Mouse (Mus musculus) heart, postnatal 0 days (tissue): Measurements from ENCODE around the gene Qrich1. TPM values are rescaled to one million over a fixed set of nuclear protein-coding genes. Genes with fewer than 3 reads are reported as not detected.

ENCODE experiments used
- ATAC-seq: fragments of 200-750 bp; cut with Nextera tagmentation; 2 replicates; pipeline ENCODE4 v1.8.0; 2017; ENCODE audit warnings: low read depth, moderate number of reproducible peaks, moderate library complexity; ENCODE audit not compliant: insufficient read depth
- DNase-seq: peaks from one replicate; pipeline ENCODE4 v3.0.0-alpha.2; 2016; ENCODE audit warnings: low spot score
- H3K27ac ChIP-seq: fragments of 300-500 bp; sonication (generic); 2 replicates; pipeline ENCODE4 v1.5.1; 2014; ENCODE audit warnings: low read depth, mild to moderate bottlenecking
- H3K27me3 ChIP-seq: fragments of 300-500 bp; sonication (generic); 2 replicates; pipeline ENCODE4 v1.6.1; 2014; ENCODE audit warnings: low read length, mixed read lengths; ENCODE audit not compliant: control insufficient read depth, insufficient read depth
- H3K36me3 ChIP-seq: fragments of 300-500 bp; sonication (generic); replicated peaks from 2 replicates; pipeline ENCODE4 v1.6.1; 2014; ENCODE audit warnings: low read length, mixed read lengths; ENCODE audit not compliant: control insufficient read depth, insufficient read depth
- H3K4me1 ChIP-seq: fragments of 300-500 bp; sonication (generic); 2 replicates; pipeline ENCODE4 v1.6.1; 2014; ENCODE audit warnings: antibody characterized with exemption; ENCODE audit not compliant: control insufficient read depth, insufficient read depth
- H3K4me2 ChIP-seq: fragments of 300-500 bp; sonication (generic); 2 replicates; pipeline ENCODE4 v1.6.1; 2014; ENCODE audit warnings: low read depth, mild to moderate bottlenecking, low read length, moderate library complexity
- H3K4me3 ChIP-seq: fragments of 300-500 bp; sonication (generic); 2 replicates; pipeline ENCODE4 v1.5.1; 2014; ENCODE audit warnings: low read depth, low read length
- H3K9ac ChIP-seq: fragments of 300-500 bp; sonication (generic); replicated peaks from 2 replicates; pipeline ENCODE4 v1.6.1; 2014; ENCODE audit warnings: low read depth, low read length, mixed read lengths
- H3K9me3 ChIP-seq: fragments of 300-500 bp; sonication (generic); replicated peaks from 2 replicates; pipeline ENCODE4 v1.6.1; 2016; ENCODE audit warnings: low read length; ENCODE audit not compliant: control insufficient read depth
- CTCF ChIP-seq: IDR thresholded peaks from 2 replicates; pipeline ENCODE4 v1.5.1; 2016; ENCODE audit warnings: antibody characterized with exemption, control low read depth, low read depth
- EP300 ChIP-seq: IDR thresholded peaks from 2 replicates; pipeline ENCODE4 v1.6.1; 2016; ENCODE audit warnings: antibody characterized with exemption, low read depth
- WGBS: fragments of 180-500 bp; shearing (Covaris S2); extraction: QIAGEN DNeasy Blood & Tissue Kit; methylation state at CpG from one replicate; pipeline ENCODE4 v1.1.7; 2014; 5-methylcytosine and 5-hydroxymethylcytosine counted together
- polyA plus RNA-seq: library from polyadenylated mRNA; unstranded; fragments of >200 nt; fragmentation: Nextera tagmentation; extraction: Ambion mirVana; gene quantifications from 2 replicates; pipeline ENCODE4 v1.2.1, GENCODE M21; 2015
- total RNA-seq: library from RNA; depleted of rRNA; stranded (reverse); fragments of >200 nt; gene quantifications from 2 replicates; pipeline ENCODE4 v1.2.3, GENCODE M21; 2014; ENCODE audit warnings: low replicate concordance

Qrich1 gene
- total and polyA plus RNA-seq, 2 experiments from 2014 or later: 55.4 to 154 TPM

DNA sequence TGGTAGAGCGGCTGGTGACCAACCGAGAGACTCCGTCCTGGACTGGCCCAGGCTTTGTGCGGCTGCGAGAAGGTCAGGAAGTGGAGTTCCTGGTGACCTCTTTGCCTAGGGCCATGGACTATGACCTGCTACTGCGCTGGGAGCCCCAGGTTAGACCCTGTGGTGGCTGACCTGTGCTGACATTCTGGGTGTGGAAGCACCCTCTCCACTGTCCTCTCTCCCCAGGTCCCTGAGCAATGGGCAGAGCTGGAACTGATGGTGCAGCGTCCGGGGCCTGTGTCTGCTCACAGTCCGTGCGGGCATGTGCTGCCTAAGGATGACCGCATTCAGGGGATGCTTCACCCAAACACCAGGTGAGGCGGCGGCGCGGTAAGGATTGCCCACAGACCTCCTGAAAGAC lies 32.6 kb upstream of the Qrich1 start:
- Histone ChIP-seq H3K27ac (no peak overlapping the region), H3K27me3 (no peaks in the 10 kb centered on the region), H3K36me3 (peaks cover 72% of the 10 kb centered on the region), H3K9ac (no peak overlapping the region), H3K4me1 (peaks cover 25% of the 10 kb centered on the region), H3K4me2 (no peak overlapping the region), H3K4me3 (no peak overlapping the region), H3K9me3 (no peaks in the 10 kb centered on the region)
- 90% methylated on average over 15 of the region's 15 CpGs for WGBS
- TF ChIP-seq EP300 (no peak), CTCF (no peak)
- ATAC-seq (no peak), DNase-seq (no peak)

- peaks cover 83% of the 10 kb centered on the region for H3K36me3 ChIP-seq
- no peak for TF ChIP-seq CTCF
- TF ChIP-seq EP300: no peak
- no peak overlapping the region for H3K9ac ChIP-seq
- ATAC-seq: no peak
- H3K27me3 ChIP-seq: no peaks in the 10 kb centered on the region
- no peak overlapping the region for H3K4me2 ChIP-seq
- H3K27ac ChIP-seq: no peak overlapping the region
- peaks cover 15% of the 10 kb centered on the region for H3K4me1 ChIP-seq
- no peak for DNase-seq
- no peak overlapping the region for H3K4me3 ChIP-seq
- WGBS: 91% methylated on average over 19 of the region's 19 CpGs
- no peaks in the 10 kb centered on the region for H3K9me3 ChIP-seq
Measured at GRCm38 (mm10) chr9:108485301-108485875, 31.2 kb upstream of the Qrich1 start.

- Histone ChIP-seq H3K27me3 (no peaks in the 10 kb centered on the region), H3K4me2 (no peak overlapping the region), H3K4me1 (peaks cover 11% of the 10 kb centered on the region), H3K4me3 (no peak overlapping the region), H3K27ac (no peak overlapping the region), H3K9me3 (no peaks in the 10 kb centered on the region), H3K9ac (no peak overlapping the region), H3K36me3 (peaks cover 79% of the 10 kb centered on the region)
- TF ChIP-seq CTCF (no peak), EP300 (no peak)
- ATAC-seq: no peak
- WGBS: 90% methylated on average over 8 of the region's 8 CpGs
- no peak for DNase-seq
Measured at GRCm38 (mm10) chr9:108486973-108487530, 29.6 kb upstream of the Qrich1 start.

DNA sequence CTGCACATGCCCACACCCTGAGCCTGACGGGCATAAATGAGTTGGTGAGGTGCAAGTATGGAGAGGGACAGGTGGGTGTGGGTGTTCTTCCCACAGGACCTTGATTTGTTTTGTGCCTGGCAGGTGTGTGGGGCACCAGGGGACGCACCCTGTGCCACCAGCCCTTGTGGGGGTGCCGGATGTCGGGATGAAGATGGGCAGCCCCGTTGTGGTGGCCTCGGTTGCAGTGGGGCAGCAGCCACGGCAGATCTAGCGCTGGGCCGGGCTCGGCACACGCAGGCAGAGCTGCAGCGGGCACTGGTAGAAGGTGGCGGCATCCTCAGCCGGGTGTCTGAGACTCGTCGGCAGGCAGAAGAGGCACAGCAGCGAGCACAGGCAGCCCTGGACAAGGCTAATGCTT lies 28.2 kb upstream of the Qrich1 start:
- TF ChIP-seq CTCF (no peak), EP300 (no peak)
- H3K27me3 ChIP-seq: no peaks in the 10 kb centered on the region
- H3K4me1 ChIP-seq: peaks cover 12% of the 10 kb centered on the region
- no peak overlapping the region for H3K27ac ChIP-seq
- peaks cover 79% of the 10 kb centered on the region for H3K36me3 ChIP-seq
- H3K4me3 ChIP-seq: no peak overlapping the region
- H3K9me3 ChIP-seq: no peaks in the 10 kb centered on the region
- WGBS: 92% methylated on average over 17 of the region's 17 CpGs
- no peak overlapping the region for H3K4me2 ChIP-seq
- ATAC-seq (no peak), DNase-seq (no peak)
- H3K9ac ChIP-seq: no peak overlapping the region

- Histone ChIP-seq H3K4me1 (peaks cover 12% of the 10 kb centered on the region), H3K9ac (no peak overlapping the region), H3K27me3 (no peaks in the 10 kb centered on the region), H3K4me3 (no peak overlapping the region), H3K9me3 (no peaks in the 10 kb centered on the region), H3K27ac (peak overlapping the region; percentile 95), H3K36me3 (peaks cover 80% of the 10 kb centered on the region), H3K4me2 (no peak overlapping the region)
- no peak for DNase-seq
- ATAC-seq: no peak
- WGBS: 95% methylated on average over 20 of the region's 20 CpGs
- TF ChIP-seq CTCF (no peak), EP300 (no peak)
Measured at GRCm38 (mm10) chr9:108489215-108489614, 27.4 kb upstream of the Qrich1 start.
